Mouse (Mus musculus): ENCODE results near the gene Prickle1. TPM values are rescaled to one million over a fixed set of nuclear protein-coding genes. Genes with fewer than 3 reads are reported as not detected.

Prickle1 gene
- polyA plus RNA-seq, 1 experiment, result 7.4 TPM

DNA sequence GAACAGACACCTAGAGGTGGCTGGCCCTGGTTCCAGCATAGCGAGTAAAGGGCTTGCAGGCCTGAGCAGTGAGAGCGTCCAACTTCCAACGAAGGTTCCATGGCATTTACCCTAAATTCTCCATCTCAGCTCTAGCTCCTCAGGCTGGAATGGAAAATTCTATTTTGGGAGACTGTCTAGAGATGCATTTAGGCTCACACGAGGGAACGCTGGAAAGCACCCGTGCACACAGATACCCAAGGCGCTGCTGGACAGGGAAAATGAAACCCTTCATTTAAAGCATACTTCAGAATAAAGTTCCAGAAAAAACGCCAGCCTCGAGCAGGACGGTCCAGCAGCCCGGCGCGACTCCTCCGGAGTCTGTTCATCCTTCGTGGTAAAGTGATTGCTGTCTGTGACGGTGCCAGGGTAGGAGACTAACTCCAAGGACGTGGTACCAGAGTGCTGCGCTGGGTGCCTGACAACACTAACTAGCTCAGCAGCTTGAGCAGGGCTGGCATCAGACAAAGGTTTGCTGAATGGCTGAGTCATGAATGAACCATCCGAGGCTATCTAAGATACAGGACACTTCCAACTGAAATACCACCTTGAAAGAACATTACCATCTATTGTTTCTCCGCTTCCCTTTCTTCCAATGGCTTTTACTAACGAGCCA is 57.0 kb downstream of the Prickle1 start:
- TF ChIP-seq MYOG (IDR thresholded peaks at IDR 0.05; ENCODE audit: control insufficient read depth, extremely low read depth, insufficient read length), result no peak
- no peak for TF ChIP-seq CEBPB (IDR thresholded peaks at IDR 0.05; ENCODE audit: low read depth)
- no peak for TF ChIP-seq FOSL1 (IDR thresholded peaks at IDR 0.05; ENCODE audit: insufficient read depth, low read length, poor library complexity, severe bottlenecking)
- no peak for TF ChIP-seq CTCF (IDR thresholded peaks at IDR 0.05; ENCODE audit: control insufficient read depth, insufficient read depth, insufficient read length)
- no peak for TF ChIP-seq USF1 (IDR thresholded peaks at IDR 0.05; ENCODE audit: low read depth)
- no peak for TF ChIP-seq MYOD1 (IDR thresholded peaks at IDR 0.05; ENCODE audit: control insufficient read depth, insufficient read length, low read depth)
- TF ChIP-seq MAX (IDR thresholded peaks at IDR 0.05), result no peak
- Histone ChIP-seq H3K79me3 (ENCODE audit: low read depth) (no peaks in the 10 kb centered on the region), H3K79me2 (ENCODE audit: control insufficient read depth, insufficient read depth) (no peaks in the 10 kb centered on the region), H3K36me3 (ENCODE audit: control insufficient read depth, insufficient read depth) (no peaks in the 10 kb centered on the region), H3K4me3 (ENCODE audit: insufficient read depth, poor library complexity, severe bottlenecking) (no peak overlapping the region), H3K27me3 (ENCODE audit: control insufficient read depth, insufficient read depth, insufficient read length) (no peaks in the 10 kb centered on the region), H3ac (ENCODE audit: control insufficient read depth, insufficient read length, low read depth) (no peak overlapping the region)

DNA sequence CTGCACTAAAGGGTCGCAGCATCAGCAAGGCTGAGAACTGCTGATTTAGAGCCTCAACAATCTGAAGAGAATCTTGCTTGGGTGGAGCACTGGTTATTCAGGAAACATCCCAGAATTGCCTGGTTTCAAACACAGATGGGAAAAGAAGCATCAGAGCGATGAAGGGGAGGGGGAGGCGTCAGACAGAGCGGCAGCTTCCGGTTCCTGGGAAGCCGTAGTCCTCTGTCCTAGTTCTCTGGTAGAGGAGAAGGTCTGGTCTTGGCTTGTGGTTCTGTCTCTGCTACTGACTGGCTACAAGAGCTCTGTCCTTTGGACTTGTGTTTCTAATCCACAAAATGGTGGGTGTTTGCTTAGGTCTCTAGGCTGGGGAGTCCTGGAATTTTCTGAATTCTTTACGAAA is 57.9 kb downstream of the Prickle1 start:
- no peaks in the 10 kb centered on the region for H3K79me3 ChIP-seq (ENCODE audit: low read depth)
- TF ChIP-seq FOSL1 (IDR thresholded peaks at IDR 0.05; ENCODE audit: insufficient read depth, low read length, poor library complexity, severe bottlenecking) (no peak), MYOG (IDR thresholded peaks at IDR 0.05; ENCODE audit: control insufficient read depth, extremely low read depth, insufficient read length) (no peak), MYOD1 (IDR thresholded peaks at IDR 0.05; ENCODE audit: control insufficient read depth, insufficient read length, low read depth) (no peak), CEBPB (IDR thresholded peaks at IDR 0.05; ENCODE audit: low read depth) (no peak), USF1 (IDR thresholded peaks at IDR 0.05; ENCODE audit: low read depth) (no peak), CTCF (IDR thresholded peaks at IDR 0.05; ENCODE audit: control insufficient read depth, insufficient read depth, insufficient read length) (no peak), MAX (IDR thresholded peaks at IDR 0.05) (no peak)
- H3K36me3 ChIP-seq (ENCODE audit: control insufficient read depth, insufficient read depth), result no peaks in the 10 kb centered on the region
- H3K79me2 ChIP-seq (ENCODE audit: control insufficient read depth, insufficient read depth), result no peaks in the 10 kb centered on the region
- H3K4me3 ChIP-seq (ENCODE audit: insufficient read depth, poor library complexity, severe bottlenecking), result no peak overlapping the region
- no peaks in the 10 kb centered on the region for H3K27me3 ChIP-seq (ENCODE audit: control insufficient read depth, insufficient read depth, insufficient read length)
- H3ac ChIP-seq (ENCODE audit: control insufficient read depth, insufficient read length, low read depth), result no peak overlapping the region

GRCm38 (mm10) chr15:93536191-93536590 is 59.5 kb downstream of the Prickle1 start:
- no peaks in the 10 kb centered on the region for H3K79me2 ChIP-seq (ENCODE audit: control insufficient read depth, insufficient read depth)

GRCm38 (mm10) chr15:93530703-93531032 is 65.0 kb downstream of the Prickle1 start:
- no peak for TF ChIP-seq MAX (IDR thresholded peaks at IDR 0.05)
- TF ChIP-seq CEBPB (IDR thresholded peaks at IDR 0.05; ENCODE audit: low read depth), result no peak
- TF ChIP-seq USF1 (IDR thresholded peaks at IDR 0.05; ENCODE audit: low read depth), result no peak
- TF ChIP-seq CTCF (IDR thresholded peaks at IDR 0.05; ENCODE audit: control insufficient read depth, insufficient read depth, insufficient read length), result no peak
- no peak for TF ChIP-seq MYOG (IDR thresholded peaks at IDR 0.05; ENCODE audit: control insufficient read depth, extremely low read depth, insufficient read length)
- no peak for TF ChIP-seq MYOD1 (IDR thresholded peaks at IDR 0.05; ENCODE audit: control insufficient read depth, insufficient read length, low read depth)
- no peak for TF ChIP-seq FOSL1 (IDR thresholded peaks at IDR 0.05; ENCODE audit: insufficient read depth, low read length, poor library complexity, severe bottlenecking)
- H3K79me3 ChIP-seq (ENCODE audit: low read depth), result no peaks in the 10 kb centered on the region

More at GRCm38 (mm10) chr15:93536191-93536590, 59.5 kb downstream of the Prickle1 start:
- H3K79me3 ChIP-seq (ENCODE audit: low read depth), result no peaks in the 10 kb centered on the region
- TF ChIP-seq CEBPB (IDR thresholded peaks at IDR 0.05; ENCODE audit: low read depth) (no peak), MYOD1 (IDR thresholded peaks at IDR 0.05; ENCODE audit: control insufficient read depth, insufficient read length, low read depth) (no peak), FOSL1 (IDR thresholded peaks at IDR 0.05; ENCODE audit: insufficient read depth, low read length, poor library complexity, severe bottlenecking) (no peak), MAX (IDR thresholded peaks at IDR 0.05) (no peak), MYOG (IDR thresholded peaks at IDR 0.05; ENCODE audit: control insufficient read depth, extremely low read depth, insufficient read length) (no peak), USF1 (IDR thresholded peaks at IDR 0.05; ENCODE audit: low read depth) (no peak), CTCF (IDR thresholded peaks at IDR 0.05; ENCODE audit: control insufficient read depth, insufficient read depth, insufficient read length) (no peak)
- no peaks in the 10 kb centered on the region for H3K36me3 ChIP-seq (ENCODE audit: control insufficient read depth, insufficient read depth)
- no peak overlapping the region for H3K4me3 ChIP-seq (ENCODE audit: insufficient read depth, poor library complexity, severe bottlenecking)
- H3K27me3 ChIP-seq (ENCODE audit: control insufficient read depth, insufficient read depth, insufficient read length), result no peaks in the 10 kb centered on the region
- no peak overlapping the region for H3ac ChIP-seq (ENCODE audit: control insufficient read depth, insufficient read length, low read depth)

DNA sequence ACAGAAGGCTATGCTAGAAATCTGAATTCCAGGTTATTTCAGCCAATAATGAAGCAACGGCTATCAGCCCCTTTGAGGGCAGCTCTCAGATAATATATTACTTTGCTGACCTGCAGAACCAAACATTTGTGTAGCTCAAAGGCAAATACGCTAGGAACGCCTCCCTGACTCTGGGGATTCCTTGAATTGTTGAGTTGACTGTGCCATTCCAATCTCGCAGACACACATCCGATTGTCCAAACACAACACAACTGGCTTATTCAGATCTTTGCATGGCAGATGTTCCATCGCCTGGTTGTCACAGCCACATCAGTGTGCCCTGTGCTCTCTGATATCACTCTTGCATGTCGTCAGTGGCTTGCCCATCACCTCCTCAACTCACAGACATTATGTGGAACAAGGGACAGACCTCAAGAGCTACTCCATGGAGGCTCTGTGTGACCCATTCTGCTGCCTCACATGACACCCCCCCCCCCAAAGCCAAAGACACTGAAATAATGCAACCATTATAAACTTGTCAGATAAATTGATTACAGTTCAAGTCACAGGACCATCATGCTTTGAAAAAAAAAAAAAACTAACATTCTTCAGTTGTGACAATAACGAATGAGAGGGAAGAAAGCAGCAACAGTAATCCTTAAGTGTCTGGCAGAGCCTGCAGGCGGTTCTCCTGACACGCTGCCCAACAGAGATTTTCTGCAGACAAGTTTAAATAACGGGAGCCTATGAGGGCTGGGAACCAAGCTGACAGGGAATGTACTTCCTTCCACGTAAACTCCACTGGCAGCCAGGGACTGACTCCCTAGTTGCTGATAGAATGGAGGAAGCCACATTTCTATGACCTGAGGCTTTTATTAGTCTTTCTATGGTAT is 65.6 kb downstream of the Prickle1 start:
- Histone ChIP-seq H3K36me3 (ENCODE audit: control insufficient read depth, insufficient read depth) (no peaks in the 10 kb centered on the region), H3K79me3 (ENCODE audit: low read depth) (no peaks in the 10 kb centered on the region), H3K27me3 (ENCODE audit: control insufficient read depth, insufficient read depth, insufficient read length) (no peaks in the 10 kb centered on the region), H3K79me2 (ENCODE audit: control insufficient read depth, insufficient read depth) (no peaks in the 10 kb centered on the region), H3ac (ENCODE audit: control insufficient read depth, insufficient read length, low read depth) (no peak overlapping the region), H3K4me3 (ENCODE audit: insufficient read depth, poor library complexity, severe bottlenecking) (no peak overlapping the region)
- TF ChIP-seq CEBPB (IDR thresholded peaks at IDR 0.05; ENCODE audit: low read depth) (no peak), MAX (IDR thresholded peaks at IDR 0.05) (no peak), MYOG (IDR thresholded peaks at IDR 0.05; ENCODE audit: control insufficient read depth, extremely low read depth, insufficient read length) (no peak), MYOD1 (IDR thresholded peaks at IDR 0.05; ENCODE audit: control insufficient read depth, insufficient read length, low read depth) (no peak), USF1 (IDR thresholded peaks at IDR 0.05; ENCODE audit: low read depth) (no peak), CTCF (IDR thresholded peaks at IDR 0.05; ENCODE audit: control insufficient read depth, insufficient read depth, insufficient read length) (no peak), FOSL1 (IDR thresholded peaks at IDR 0.05; ENCODE audit: insufficient read depth, low read length, poor library complexity, severe bottlenecking) (no peak)

More at GRCm38 (mm10) chr15:93530703-93531032, 65.0 kb downstream of the Prickle1 start:
- Histone ChIP-seq H3K27me3 (ENCODE audit: control insufficient read depth, insufficient read depth, insufficient read length) (no peaks in the 10 kb centered on the region), H3K4me3 (ENCODE audit: insufficient read depth, poor library complexity, severe bottlenecking) (no peak overlapping the region), H3K36me3 (ENCODE audit: control insufficient read depth, insufficient read depth) (no peaks in the 10 kb centered on the region), H3ac (ENCODE audit: control insufficient read depth, insufficient read length, low read depth) (no peak overlapping the region), H3K79me2 (ENCODE audit: control insufficient read depth, insufficient read depth) (no peaks in the 10 kb centered on the region)
